Mouse (Mus musculus): ENCODE measurements at regions not wholly inside any gene's neighbourhood (a gene's known extent, or its start where the extent isn't known, plus 50 kb on each side); places are given as distances from the start of the nearest gene placed in this dataset.

DNA sequence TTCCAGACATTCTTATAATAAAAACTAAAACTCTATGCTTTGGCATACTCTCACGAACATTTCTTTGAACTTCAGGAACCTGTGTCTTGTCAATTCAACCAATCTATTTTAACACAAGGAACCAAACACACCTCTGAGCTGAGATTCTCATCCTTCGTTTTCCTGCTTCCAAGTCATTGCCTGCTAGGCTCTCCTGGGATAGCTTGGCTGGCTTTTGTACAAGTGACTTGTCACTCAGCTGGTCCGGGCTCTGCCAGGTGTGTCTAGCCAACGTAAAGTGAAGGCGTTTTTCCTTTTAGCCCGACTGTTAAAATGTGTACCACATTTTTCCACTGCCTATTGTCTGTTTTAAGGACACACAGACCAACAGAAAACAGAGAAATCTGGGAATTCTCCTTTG, 236.8 kb upstream of the Ccdc122 start:
- TF ChIP-seq MYOD1 (IDR thresholded peaks at IDR 0.05; ENCODE audit: control insufficient read depth, insufficient read length, low read depth) (no peak), FOSL1 (IDR thresholded peaks at IDR 0.05; ENCODE audit: insufficient read depth, low read length, poor library complexity, severe bottlenecking) (no peak), USF1 (IDR thresholded peaks at IDR 0.05; ENCODE audit: low read depth) (no peak)

All from C2C12 (cell line).